Mouse (Mus musculus) cerebellum, adult 2 months (tissue): ENCODE data around the gene Hsdl1. TPM values are rescaled to one million over a fixed set of nuclear protein-coding genes. Genes with fewer than 3 reads are reported as not detected.

Experiments used
- DNase-seq, 2 experiments: peaks; one replicate each; pipeline ENCODE4 v3.0.0; 2021
- H3K27ac ChIP-seq: fragments of 200-500 bp; 2 replicates; pipeline ENCODE4 v1.5.1; 2012; ENCODE audit warnings: low read length, control low read depth, inconsistent platforms; ENCODE audit not compliant: insufficient read depth
- H3K27me3 ChIP-seq: fragments of 200-500 bp; 2 replicates; pipeline ENCODE4 v1.6.1; 2012; ENCODE audit warnings: inconsistent platforms, mild to moderate bottlenecking, low read length, moderate library complexity; ENCODE audit not compliant: control insufficient read depth, insufficient read depth
- H3K4me1 ChIP-seq: fragments of 200-500 bp; 2 replicates; pipeline ENCODE4 v1.6.1; 2011; ENCODE audit warnings: low read length; ENCODE audit not compliant: control insufficient read depth, insufficient read depth
- H3K4me3 ChIP-seq: fragments of 200-500 bp; replicated peaks from 2 replicates; pipeline ENCODE3; 2011; ENCODE audit warnings: mild to moderate bottlenecking, low read depth, low read length, control low read depth; ENCODE audit not compliant: insufficient read depth
- CTCF ChIP-seq: fragments of 200-500 bp; IDR thresholded peaks from 2 replicates; pipeline ENCODE4 v1.5.1; 2011; ENCODE audit warnings: low read depth, mild to moderate bottlenecking, control low read depth, low read length, moderate library complexity, borderline replicate concordance; ENCODE audit not compliant: insufficient read depth
- POLR2A ChIP-seq: fragments of 200-500 bp; IDR thresholded peaks from 2 replicates; pipeline ENCODE4 v1.6.1; 2011; ENCODE audit warnings: low read length, control low read depth, borderline replicate concordance; ENCODE audit not compliant: insufficient read depth
- WGBS: fragments of 180-500 bp; shearing (Covaris S2); methylation state at CpG from one replicate; pipeline ENCODE4 v1.1.7; 2018; 5-methylcytosine and 5-hydroxymethylcytosine counted together
- polyA plus RNA-seq: library from polyadenylated mRNA; depleted of rRNA; stranded (reverse); fragments of >200 nt; gene quantifications from 2 replicates; pipeline ENCODE4 v1.2.3, GENCODE M21; 2012

Hsdl1 gene
- polyA plus RNA-seq, 1 experiment: 45.0 TPM

DNA sequence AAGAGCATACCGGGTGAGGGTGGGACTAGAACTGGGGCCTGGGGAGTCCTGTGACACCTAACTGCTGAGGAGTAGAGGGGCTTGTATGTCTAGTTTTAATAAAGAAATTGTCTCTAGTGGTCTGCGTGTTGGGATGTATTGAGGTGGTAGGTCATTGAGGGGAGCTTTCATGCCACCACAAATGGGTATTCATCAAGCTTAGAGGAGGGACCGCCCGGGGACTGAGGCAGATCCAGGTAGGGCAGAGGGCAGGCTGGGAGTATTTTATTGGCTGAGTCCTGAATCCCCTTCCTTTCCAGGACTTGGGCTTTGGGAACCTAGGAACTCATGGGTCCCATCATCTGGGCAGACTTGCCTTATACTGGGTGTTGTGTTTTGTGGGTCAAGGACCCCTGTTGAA, 41.8 kb upstream of the Hsdl1 start:
- no peak for DNase-seq
- TF ChIP-seq POLR2A (no peak), CTCF (no peak)
- H3K4me3 ChIP-seq: no peak overlapping the region
- H3K27ac ChIP-seq: no peak overlapping the region
- H3K27me3 ChIP-seq: no peaks in the 10 kb centered on the region
- H3K4me1 ChIP-seq: no peaks in the 10 kb centered on the region
- 90% methylated on average over 4 of the region's 4 CpGs for WGBS

DNA sequence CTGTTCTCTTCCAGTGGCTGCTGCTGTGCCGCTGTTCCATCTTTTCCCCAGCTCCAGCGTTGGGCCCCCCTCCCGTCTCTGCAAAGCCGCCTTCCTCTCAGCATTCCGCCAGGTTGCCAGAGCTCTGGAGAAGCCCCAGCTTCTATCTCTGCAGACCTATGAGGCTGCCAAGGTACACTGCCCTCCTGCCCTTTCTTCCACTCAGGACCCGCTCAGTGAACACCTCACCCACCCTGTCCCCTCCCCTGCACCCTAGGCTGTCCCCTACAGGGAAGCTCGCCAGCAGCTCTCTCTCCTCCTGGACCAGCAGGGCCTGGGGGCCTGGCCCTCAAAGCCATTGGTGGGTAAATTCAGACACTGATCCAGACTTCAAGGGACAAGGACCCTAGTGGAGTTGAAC, 41.4 kb upstream of the Hsdl1 start:
- WGBS: 68% methylated on average over 7 of the region's 7 CpGs
- TF ChIP-seq CTCF: no peak
- no peak for TF ChIP-seq POLR2A
- H3K4me3 ChIP-seq: no peak overlapping the region

DNA sequence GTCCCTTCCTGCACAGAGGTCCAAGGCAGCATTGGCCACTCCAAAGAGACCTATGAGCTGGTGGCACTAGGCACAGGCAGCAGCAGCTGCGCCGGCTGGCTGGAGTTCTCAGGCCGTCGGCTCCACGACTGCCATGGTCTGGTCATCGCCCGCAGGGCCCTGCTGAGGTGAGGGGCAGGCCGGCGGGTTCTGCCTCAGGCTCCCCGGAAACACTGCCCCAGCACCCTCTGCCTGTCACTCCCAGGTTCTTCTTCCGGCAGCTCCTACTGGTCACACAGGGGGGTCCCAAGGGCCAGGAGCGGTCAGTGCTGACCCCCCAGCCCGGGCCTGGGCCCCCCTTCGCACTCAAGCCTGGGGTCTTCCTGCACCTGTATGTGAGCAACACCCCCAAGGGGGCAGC, 40.1 kb upstream of the Hsdl1 start:
- H3K27me3 ChIP-seq: no peaks in the 10 kb centered on the region
- H3K4me3 ChIP-seq: no peak overlapping the region
- no peak for DNase-seq
- no peaks in the 10 kb centered on the region for H3K4me1 ChIP-seq
- 63% methylated on average over 14 of the region's 14 CpGs for WGBS
- TF ChIP-seq POLR2A (no peak), CTCF (no peak)
- H3K27ac ChIP-seq: no peak overlapping the region

More for the DNA sequence above, 41.4 kb upstream of the Hsdl1 start:
- no peak for DNase-seq
- H3K27ac ChIP-seq: no peak overlapping the region
- no peaks in the 10 kb centered on the region for H3K27me3 ChIP-seq
- no peaks in the 10 kb centered on the region for H3K4me1 ChIP-seq

DNA sequence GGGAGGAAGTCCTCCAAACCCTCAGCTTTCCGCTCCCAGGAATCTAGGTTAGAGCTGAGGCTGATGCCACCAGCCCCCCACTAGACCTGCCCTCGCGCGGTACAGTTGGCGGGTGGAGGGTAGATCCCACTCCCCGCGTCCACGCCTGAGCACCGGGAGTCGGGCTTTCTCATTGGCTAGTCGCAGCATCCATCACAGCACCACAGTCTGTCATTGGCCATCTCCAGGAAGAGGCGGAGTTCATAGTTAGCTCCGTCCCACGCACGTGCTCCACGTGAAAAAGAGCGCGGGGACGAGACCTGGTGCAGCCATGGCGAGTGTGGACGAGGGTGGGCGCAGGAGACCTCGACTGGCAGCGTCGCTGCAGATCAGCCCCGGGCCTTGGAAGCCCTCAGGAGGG, 37.5 kb upstream of the Hsdl1 start, which contains the start of gene Adad2:
Adad2 (plus strand) TSS at position 277 of the 400 bp plus-strand sequence.
- H3K4me3 ChIP-seq: no peak within 1 kb of the TSS
- no peak for DNase-seq
- H3K27me3 ChIP-seq: no peaks in the 10 kb centered on the region
- H3K27ac ChIP-seq: no peak within 1 kb of the TSS
- WGBS: 82% methylated on average over 26 of the region's 26 CpGs
- H3K4me1 ChIP-seq: no peaks in the 10 kb centered on the region
- TF ChIP-seq CTCF (no peak), POLR2A (no peak)

DNA sequence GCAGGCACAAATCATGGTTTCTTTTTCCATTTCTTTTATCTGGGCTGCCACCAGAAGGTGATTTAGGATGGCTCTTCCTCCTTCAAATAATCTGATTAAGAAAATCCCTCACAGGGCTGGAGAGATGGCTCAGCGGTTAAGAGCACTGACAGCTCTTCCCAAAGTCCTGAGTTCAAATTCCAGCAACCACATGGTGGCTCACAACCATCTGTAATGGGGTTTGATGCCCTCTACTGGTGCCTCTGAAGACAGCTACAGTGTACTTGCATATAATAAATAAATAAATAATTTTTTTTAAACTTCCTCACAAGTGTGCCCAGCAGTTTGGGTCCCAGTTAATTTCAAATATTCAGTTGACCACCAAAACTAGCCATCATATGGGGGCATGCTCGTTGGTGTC, 31.2 kb upstream of the Hsdl1 start:
- H3K4me1 ChIP-seq: peaks cover 9% of the 10 kb centered on the region
- no peaks in the 10 kb centered on the region for H3K27me3 ChIP-seq
- no peak for TF ChIP-seq CTCF
- no peak for TF ChIP-seq POLR2A
- no peak overlapping the region for H3K4me3 ChIP-seq
- DNase-seq: no peak
- WGBS: 87% methylated on average over 2 of the region's 2 CpGs
- H3K27ac ChIP-seq: no peak overlapping the region

DNA sequence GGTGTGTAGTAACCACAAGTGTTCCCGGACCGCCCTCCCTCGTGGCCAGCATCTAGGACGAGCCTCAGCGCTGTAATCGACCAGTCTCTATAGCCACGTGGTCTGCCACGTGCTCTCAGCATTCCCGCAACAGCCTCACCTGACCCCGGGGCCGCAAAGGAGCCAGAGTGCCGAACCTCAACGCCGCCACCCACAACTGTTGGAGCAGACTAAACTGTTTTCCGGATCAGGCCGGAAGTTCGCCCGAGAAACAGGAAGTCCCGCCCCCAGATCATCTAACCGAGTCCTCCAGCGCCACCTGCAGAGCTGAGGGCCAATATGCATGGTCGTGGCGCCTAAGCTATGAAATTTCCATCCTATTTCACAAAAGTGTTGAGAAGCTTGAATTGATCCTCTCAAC, 30.0 kb upstream of the Hsdl1 start, which contains the start of gene Taf1c:
Taf1c (minus strand) TSS at position 227 of the 400 bp plus-strand sequence.
- H3K27ac ChIP-seq: no peak within 1 kb of the TSS
- WGBS: 0% methylated on average over 23 of the region's 23 CpGs
- TF ChIP-seq CTCF (peak; percentile 88), POLR2A (peak; percentile 72)
- peak; percentile 90 to 95 for DNase-seq
- H3K27me3 ChIP-seq: no peaks in the 10 kb centered on the region
- H3K4me3 ChIP-seq: peak within 1 kb of the TSS; percentile 88
- peaks cover 9% of the 10 kb centered on the region for H3K4me1 ChIP-seq

DNA sequence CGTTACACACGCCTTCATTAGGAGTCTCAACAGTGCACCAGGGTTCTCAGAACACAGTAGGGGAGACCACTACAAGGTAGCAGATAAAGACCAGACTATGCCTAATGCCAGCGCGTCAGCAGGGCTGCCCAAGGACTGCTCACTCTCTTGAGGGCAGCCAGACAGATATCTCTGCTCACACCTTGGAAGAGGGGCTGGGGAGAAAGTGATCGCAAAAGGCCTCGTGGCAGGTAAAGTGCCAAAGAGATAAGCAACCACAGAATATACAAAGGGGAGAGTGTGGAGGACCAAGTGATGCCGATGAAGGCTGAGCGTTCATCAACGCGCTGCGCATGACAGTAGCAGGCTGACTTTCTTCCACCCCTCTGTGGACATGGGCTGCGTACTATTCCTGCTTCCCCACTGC, 29.4 kb upstream of the Hsdl1 start:
- H3K27ac ChIP-seq: no peak overlapping the region
- peaks cover 9% of the 10 kb centered on the region for H3K4me1 ChIP-seq
- no peak for DNase-seq
- 30% methylated on average over 12 of the region's 12 CpGs for WGBS
- H3K27me3 ChIP-seq: no peaks in the 10 kb centered on the region
- H3K4me3 ChIP-seq: peak overlapping the region; percentile 88
- no peak for TF ChIP-seq POLR2A
- TF ChIP-seq CTCF: no peak

DNA sequence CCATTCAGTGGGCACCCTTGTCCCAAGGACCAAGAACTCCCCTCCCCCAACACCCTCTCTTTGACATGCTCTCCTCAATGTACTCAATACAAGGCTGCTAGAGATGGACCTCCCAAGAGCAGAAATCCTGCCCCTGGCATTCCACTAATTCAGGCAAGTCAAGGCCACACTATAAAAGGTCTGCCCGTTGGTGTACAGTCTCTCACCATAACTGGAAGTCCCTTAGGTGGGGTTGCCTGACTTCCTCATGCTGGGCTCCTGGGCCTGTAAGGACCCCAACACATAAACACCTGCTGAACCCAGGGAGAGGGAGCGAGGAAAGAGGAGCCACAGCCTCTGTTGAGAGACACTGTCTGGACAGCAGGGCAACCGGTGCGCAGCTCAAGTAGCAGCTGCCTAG, 28.8 kb upstream of the Hsdl1 start:
- DNase-seq: no peak
- no peak for TF ChIP-seq CTCF
- TF ChIP-seq POLR2A: no peak
- Histone ChIP-seq H3K27ac (no peak overlapping the region), H3K4me3 (peak overlapping the region; percentile 88), H3K27me3 (no peaks in the 10 kb centered on the region), H3K4me1 (peaks cover 9% of the 10 kb centered on the region)
- WGBS: 92% methylated on average over 4 of the region's 4 CpGs
